Mouse (Mus musculus) frontal cortex, postnatal 25 days (tissue): ENCODE measurements around the gene Vmn1r175.
"Not testable (repeated sequence)": the region's sequence is repeated elsewhere in the genome, so short reads cannot be mapped to it uniquely, and the experiment has no call there.

Experiments used
- DNase-seq, 2 experiments: peaks; one replicate each; pipeline ENCODE4 v3.0.0; 2022; ENCODE audit warnings: low spot score in 2 of 2

Vmn1r175 gene

DNA sequence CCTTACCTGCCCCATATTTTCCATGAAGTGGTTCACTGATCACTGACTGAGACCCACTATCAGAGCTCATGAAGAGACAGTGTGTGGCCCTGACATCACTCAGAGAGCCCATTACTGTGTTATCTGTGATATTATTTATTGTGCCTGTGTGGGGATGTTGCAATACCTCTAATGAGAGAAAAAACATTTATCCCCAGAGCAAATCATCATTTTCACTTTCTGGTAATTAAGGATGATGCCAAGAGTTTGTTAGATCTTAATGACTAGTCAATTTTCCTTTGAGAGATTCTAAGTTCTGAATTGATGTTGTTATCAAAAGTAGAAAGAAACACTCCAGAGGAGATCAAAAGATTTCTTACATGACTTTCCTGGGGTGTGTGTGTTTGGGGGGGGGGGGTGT, at the start of gene Vmn1r175:
Gene Vmn1r175, minus strand, starts transcription at position 101 of the 400 bp plus-strand sequence.
- DNase-seq: not testable (repeated sequence)

DNA sequence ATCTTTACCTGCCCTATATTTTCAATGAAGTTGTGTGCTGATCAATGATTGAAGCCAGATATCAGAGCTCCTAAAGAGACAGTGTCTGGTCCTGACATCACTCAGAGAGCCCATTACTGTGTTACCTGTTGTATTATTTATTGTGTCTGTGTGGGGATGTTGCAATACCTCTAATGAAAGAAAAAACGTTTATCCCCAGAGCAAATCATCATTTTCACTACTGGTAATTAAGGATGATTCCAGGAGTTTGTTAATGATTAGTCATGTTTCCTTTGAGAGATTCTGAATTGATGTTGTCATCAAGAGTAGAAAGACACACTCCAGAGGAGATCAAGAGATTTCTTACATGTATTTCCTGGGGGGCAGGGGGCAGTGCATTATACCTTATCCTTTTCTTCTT, 26.8 kb upstream of the Vmn1r175 start, which contains the start of gene Vmn1r176:
Gene Vmn1r176, minus strand, starts transcription at position 101 of the 400 bp plus-strand sequence.
- DNase-seq: not testable (repeated sequence)

DNA sequence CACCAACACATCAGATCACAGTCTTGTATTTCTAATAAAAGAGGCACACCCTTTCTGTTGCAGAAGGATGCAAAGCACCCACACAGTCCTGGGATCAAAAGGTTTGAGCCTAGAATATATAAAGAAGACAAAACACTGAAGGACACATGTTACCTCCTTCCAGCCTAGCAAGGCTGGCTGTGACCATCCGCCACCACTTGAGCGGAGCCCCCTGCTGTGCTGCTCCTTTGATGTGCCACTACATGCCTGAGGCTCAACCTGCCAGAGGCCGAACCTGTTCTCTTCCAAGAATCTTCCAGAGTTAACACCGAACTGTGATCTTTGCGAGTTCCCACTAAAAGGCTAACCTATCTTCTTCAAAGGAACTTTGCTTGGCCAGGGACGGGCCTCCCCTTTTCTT, 25.9 kb downstream of the Vmn1r175 start:
- no peak for DNase-seq
